Mouse (Mus musculus) heart, postnatal 0 days (tissue): ENCODE measurements around the gene Gm11238.

ENCODE experiments used
- CTCF ChIP-seq: IDR thresholded peaks from 2 replicates; pipeline ENCODE4 v1.5.1; 2016; ENCODE audit warnings: antibody characterized with exemption, control low read depth, low read depth
- EP300 ChIP-seq: IDR thresholded peaks from 2 replicates; pipeline ENCODE4 v1.6.1; 2016; ENCODE audit warnings: antibody characterized with exemption, low read depth

DNA sequence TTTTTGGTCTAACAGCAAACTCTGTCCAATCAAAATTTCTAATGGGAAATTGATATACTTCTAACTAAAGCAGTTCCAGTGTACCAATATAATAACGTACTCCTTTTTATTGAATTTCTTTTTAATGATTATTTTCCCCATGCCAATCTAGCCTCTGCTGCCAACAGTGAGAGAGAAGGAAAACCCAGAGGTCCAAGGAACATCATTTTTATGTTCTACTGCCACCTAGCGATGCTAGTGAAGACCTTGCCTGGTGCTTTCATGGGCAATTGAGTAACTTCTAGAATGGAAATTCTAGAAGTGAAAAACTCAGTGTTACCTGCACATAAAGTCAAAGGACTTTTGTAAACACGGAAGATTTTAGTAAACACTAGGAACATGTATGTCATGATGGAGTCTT is 8.4 kb upstream of the Gm11238 start:
- TF ChIP-seq CTCF (peak; percentile 46), EP300 (no peak)
